12 mouse cellular contexts compared by ENCODE assay signal in genomic region chr7:29313051-29313450, GRCm38 (mm10). TPM values are rescaled to one million over a fixed set of nuclear protein-coding genes. Genes with fewer than 3 reads are reported as not detected.
A peak's percentile ranks its signal among the peaks of the same experiment; 100 is the strongest.
DNase-seq lines count a peak whose midpoint lies in the region; ATAC-seq and TF ChIP-seq lines count a peak whose summit lies in the region.
"Had no signal": no experiment of that assay in that cellular context is flagged by ENCODE, and none has a peak within 500 bp of the region (broad histone marks: within the 10 kb centered on the region; RNA-seq: fewer than 3 reads in every experiment).

No protein-coding gene starts in this region.

- no peak overlapping the region for H3K4me3 ChIP-seq in MEL (ENCODE audit: control insufficient read depth in 1 of 2, insufficient read depth in 1 of 2, low read depth in 2 of 2, low read length in 2 of 2)
- no peak overlapping the region for H3K4me3 ChIP-seq in forebrain, embryonic 14.5 days (ENCODE audit: low read depth, low read length)
- no peak overlapping the region for H3K4me3 ChIP-seq in limb, embryonic 13.5 days
- H3K4me3 ChIP-seq: liver, embryonic 15.5 days; megakaryocyte, embryonic 14.5 days had no signal

- no peak overlapping the region for H3K9ac ChIP-seq in MEL (ENCODE audit: control insufficient read depth, low read depth, low read length, poor library complexity, severe bottlenecking)
- H3K9ac ChIP-seq in forebrain, embryonic 14.5 days (ENCODE audit: low read length): peak overlapping the region; percentile 29; the same call in 1 of the 2 replicates
- no peak overlapping the region for H3K9ac ChIP-seq in limb, embryonic 13.5 days
- H3K9ac ChIP-seq: liver, embryonic 15.5 days had no signal

- no peak for TF ChIP-seq CTCF in MEL (IDR thresholded peaks at IDR 0.05 in 2 of 3, conservative IDR thresholded peaks at IDR 0.05 in 1 of 3; ENCODE audit: control insufficient read depth in 1 of 3, insufficient read depth in 1 of 3, low read depth in 2 of 3, low read length in 3 of 3, poor library complexity in 1 of 3, severe bottlenecking in 1 of 3)

- H3K27ac ChIP-seq in MEL (ENCODE audit: control insufficient read depth, low read depth, low read length): no peak overlapping the region
- peak overlapping the region; percentile 60; the same call in 1 of the 2 replicates for H3K27ac ChIP-seq in forebrain, embryonic 14.5 days (ENCODE audit: low read depth, low read length)
- no peak overlapping the region for H3K27ac ChIP-seq in limb, embryonic 13.5 days
- H3K27ac ChIP-seq: liver, embryonic 15.5 days had no signal

- no peak for TF ChIP-seq RAD21 in MEL (IDR thresholded peaks at IDR 0.05; ENCODE audit: low read depth, low read length)

- peak; percentile 42 to 50 for DNase-seq in layer of hippocampus, postnatal 10 days (ENCODE audit: low spot score in 2 of 2)
- no peak for DNase-seq in layer of hippocampus, adult 9-10 months (ENCODE audit: low spot score)
- DNase-seq in MEL (ENCODE audit: low read depth, low spot score): peak; percentile 35
- peak; percentile 66 for DNase-seq in forebrain, embryonic 14.5 days (ENCODE audit: low spot score)
- DNase-seq in adrenal gland, postnatal 10 days: no peak
- no peak for DNase-seq in heart, postnatal 14 days
- no peak for DNase-seq in yolk sac, embryonic 10.5 days (ENCODE audit: low spot score)
- DNase-seq: cerebellum, adult 2 months; thymus, adult 2 months had no signal

- 36% methylated on average over 9 of the region's 9 CpGs for WGBS in forebrain, embryonic 14.5 days
- 26% methylated on average over 9 of the region's 9 CpGs for WGBS in limb, embryonic 13.5 days

- intact Hi-C loops in heart, postnatal 14 days (cut with DNase I): no loop called here

- peak in 1 of 2 experiments; percentile 34; a peak in 1 of 4 replicates for TF ChIP-seq EP300 in MEL (IDR thresholded peaks at IDR 0.05; ENCODE audit: low read depth in 1 of 2, low read length in 2 of 2)

- peak overlapping the region; percentile 41 for H3K4me2 ChIP-seq in forebrain, embryonic 14.5 days (ENCODE audit: low read length)
- peak overlapping the region; percentile 38 for H3K4me2 ChIP-seq in limb, embryonic 13.5 days (replicated peaks)
- H3K4me2 ChIP-seq: liver, embryonic 15.5 days had no signal

- no peaks in the 10 kb centered on the region; the same call in none of the 2 replicates for H3K79me2 ChIP-seq in MEL (ENCODE audit: control insufficient read depth, insufficient read depth, low read length, poor library complexity)

- no peaks in the 10 kb centered on the region for H3K9me3 ChIP-seq in MEL (replicated peaks; ENCODE audit: insufficient read depth, low read length)
- no peaks in the 10 kb centered on the region for H3K9me3 ChIP-seq in forebrain, embryonic 14.5 days (replicated peaks; ENCODE audit: control insufficient read depth, low read length)
- no peaks in the 10 kb centered on the region for H3K9me3 ChIP-seq in limb, embryonic 13.5 days
- H3K9me3 ChIP-seq: liver, embryonic 15.5 days; megakaryocyte, embryonic 14.5 days had no signal

- peaks cover 0 to 31% of the 10 kb centered on the region in 2 experiments; a peak in 2 of 4 replicates for H3K36me3 ChIP-seq in MEL (ENCODE audit: control insufficient read depth in 1 of 2, insufficient read depth in 2 of 2, low read length in 2 of 2)
- peaks cover 50% of the 10 kb centered on the region for H3K36me3 ChIP-seq in forebrain, embryonic 14.5 days (ENCODE audit: control insufficient read depth, insufficient read depth, low read length)
- peaks cover 14% of the 10 kb centered on the region; the same call in 1 of the 2 replicates for H3K36me3 ChIP-seq in limb, embryonic 13.5 days
- H3K36me3 ChIP-seq: liver, embryonic 15.5 days had no signal

- H3K27me3 ChIP-seq in MEL (ENCODE audit: control insufficient read depth in 1 of 2, insufficient read depth in 2 of 2, low read length in 2 of 2): no peaks in the 10 kb centered on the region
- H3K27me3 ChIP-seq in forebrain, embryonic 14.5 days (replicated peaks; ENCODE audit: control insufficient read depth, insufficient read depth, low read length): no peaks in the 10 kb centered on the region
- no peaks in the 10 kb centered on the region; the same call in 1 of the 2 replicates for H3K27me3 ChIP-seq in limb, embryonic 13.5 days

- TF ChIP-seq POLR2A in MEL (IDR thresholded peaks at IDR 0.05; ENCODE audit: control insufficient read depth in 1 of 2, insufficient read depth in 1 of 2, low read depth in 1 of 2, low read length in 2 of 2, poor library complexity in 1 of 2): no peak

- ATAC-seq in forebrain, embryonic 14.5 days: no peak
- ATAC-seq in limb, embryonic 13.5 days (ENCODE audit: low FRiP score, low read depth): no peak

- peaks cover 21 to 32% of the 10 kb centered on the region in 2 experiments for H3K4me1 ChIP-seq in MEL (ENCODE audit: control insufficient read depth in 1 of 2, insufficient read depth in 2 of 2, low read length in 2 of 2)
- peaks cover 54% of the 10 kb centered on the region for H3K4me1 ChIP-seq in forebrain, embryonic 14.5 days (ENCODE audit: control insufficient read depth, insufficient read depth, low read length)
- peaks cover 80% of the 10 kb centered on the region for H3K4me1 ChIP-seq in limb, embryonic 13.5 days

TF ChIP-seq in MEL, 35 proteins besides CTCF, POLR2A, EP300 and RAD21:
- peak; percentile 27; the same call in 1 of the 2 replicates for TF ChIP-seq TCF12 (IDR thresholded peaks at IDR 0.05; ENCODE audit: low read depth, low read length)
- no peak for TF ChIP-seq NRF1 (IDR thresholded peaks at IDR 0.05; ENCODE audit: insufficient read depth, low read depth, low read length, poor library complexity, severe bottlenecking)

RNA-seq across cellular contexts. Expression of gene Dpf1, which starts 9.3 kb away (rescaled TPM):
- 100 to 1,000 TPM; 129 to 138 TPM for total RNA-seq in layer of hippocampus, postnatal 10 days (2021)
- total RNA-seq in MEL (2012; rRNA removed): 8.4 and 10.2 TPM in 2 replicates
- 10 to 100 TPM in 1 of 2 experiments, not detected in 1; 17.3 TPM for polyA plus RNA-seq in MEL (2012; ENCODE audit: insufficient read depth in 1 of 2, insufficient read length in 2 of 2, low read depth in 1 of 2, low replicate concordance in 2 of 2, missing spikeins in 1 of 2)
- polyA plus RNA-seq in forebrain, embryonic 14.5 days (2014; fragmentation: Nextera tagmentation; extraction: Ambion mirVana): 167 and 205 TPM in 2 replicates
- 21.6 and 21.9 TPM in 2 replicates for polyA plus RNA-seq in limb, embryonic 13.5 days (2015; fragmentation: Nextera tagmentation; extraction: Ambion mirVana)
- 1 to 10 TPM; 1.4 to 2.6 TPM for total RNA-seq in adrenal gland, postnatal 10 days (2021)
- 1 to 10 TPM in 1 of 2 experiments, under 1 TPM in 1; 0.19 to 1.2 TPM for total RNA-seq in heart, postnatal 14 days (2021)

RNA-seq across cellular contexts. Expression of gene Ppp1r14a, which starts 23.9 kb away (rescaled TPM):
- 1 to 10 TPM; 2.0 to 3.2 TPM for total RNA-seq in layer of hippocampus, postnatal 10 days (2021)
- 3.8 and 3.9 TPM in 2 replicates for total RNA-seq in MEL (2012; rRNA removed)
- 1 to 10 TPM in 1 of 2 experiments, not detected in 1; 7.1 TPM for polyA plus RNA-seq in MEL (2012; ENCODE audit: insufficient read depth in 1 of 2, insufficient read length in 2 of 2, low read depth in 1 of 2, low replicate concordance in 2 of 2, missing spikeins in 1 of 2)
- polyA plus RNA-seq in forebrain, embryonic 14.5 days (2014; fragmentation: Nextera tagmentation; extraction: Ambion mirVana): 5.7 and 9.8 TPM in 2 replicates
- 5.8 and 7.5 TPM in 2 replicates for polyA plus RNA-seq in limb, embryonic 13.5 days (2015; fragmentation: Nextera tagmentation; extraction: Ambion mirVana)
- total RNA-seq in adrenal gland, postnatal 10 days (2021): 10 to 100 TPM; 13.8 to 14.3 TPM
- 10 to 100 TPM; 13.2 to 15.4 TPM for total RNA-seq in heart, postnatal 14 days (2021)

RNA-seq across cellular contexts. Expression of gene Spint2, which starts 31.3 kb away (rescaled TPM):
- total RNA-seq in layer of hippocampus, postnatal 10 days (2021): 10 to 100 TPM; 25.3 to 31.0 TPM
- 71.9 and 78.1 TPM in 2 replicates for total RNA-seq in MEL (2012; rRNA removed)
- polyA plus RNA-seq in MEL (2012; ENCODE audit: insufficient read depth in 1 of 2, insufficient read length in 2 of 2, low read depth in 1 of 2, low replicate concordance in 2 of 2, missing spikeins in 1 of 2): 100 to 1,000 TPM in 1 of 2 experiments, not detected in 1; 131 TPM
- polyA plus RNA-seq in forebrain, embryonic 14.5 days (2014; fragmentation: Nextera tagmentation; extraction: Ambion mirVana): 46.6 and 51.3 TPM in 2 replicates
- polyA plus RNA-seq in limb, embryonic 13.5 days (2015; fragmentation: Nextera tagmentation; extraction: Ambion mirVana): 110 and 112 TPM in 2 replicates
- total RNA-seq in adrenal gland, postnatal 10 days (2021): 10 to 100 TPM; 33.2 to 36.6 TPM
- total RNA-seq in heart, postnatal 14 days (2021): 10 to 100 TPM; 39.2 to 42.9 TPM

Comparison
In these comparisons a context has a peak if more than half of its experiments do, and no peak if none do; other contexts are left out.
1. DNase-seq: peak in layer of hippocampus, postnatal 10 days (2 of 2), MEL (single experiment) and forebrain, embryonic 14.5 days (single experiment); none in layer of hippocampus, adult 9-10 months (single experiment), adrenal gland, postnatal 10 days (single experiment), heart, postnatal 14 days (0 of 2) and yolk sac, embryonic 10.5 days (single experiment).
2. RNA of gene Dpf1, which starts 9.3 kb away (total RNA-seq): 129 to 138 TPM in layer of hippocampus, postnatal 10 days; 8.4 to 10.2 TPM in MEL, 1.4 to 2.6 TPM in adrenal gland, postnatal 10 days and 0.19 to 1.2 TPM in heart, postnatal 14 days; every median in the first group is over 10 times any median in the second.